Mouse (Mus musculus): ENCODE measurements at regions not wholly inside any gene's neighbourhood (a gene's known extent, or its start where the extent isn't known, plus 50 kb on each side); places are given as distances from the start of the nearest gene placed in this dataset.

GRCm38 (mm10) chr8:76038526-76038925, 590.0 kb downstream of the Iqcm start:
- no peak for DNase-seq (ENCODE audit: extremely low read depth, low read depth)

GRCm38 (mm10) chr8:76052003-76052402, 603.5 kb downstream of the Iqcm start:
- no peak for DNase-seq (ENCODE audit: extremely low read depth, low read depth)

- peak; percentile 6 for DNase-seq (ENCODE audit: extremely low read depth, low read depth)
These were observed 619.2 kb downstream of the Iqcm start for GRCm38 (mm10) chr8:76067721-76068120.

- no peak for DNase-seq (ENCODE audit: extremely low read depth, low read depth)
These were observed 624.3 kb downstream of the Iqcm start for GRCm38 (mm10) chr8:76072671-76073351.

GRCm38 (mm10) chr8:76120587-76121145, 672.2 kb downstream of the Iqcm start:
- no peak for DNase-seq (ENCODE audit: extremely low read depth, low read depth)

GRCm38 (mm10) chr8:76127486-76127885, 679.0 kb downstream of the Iqcm start:
- no peak for DNase-seq (ENCODE audit: extremely low read depth, low read depth)

GRCm38 (mm10) chr8:76137219-76137618, 688.7 kb downstream of the Iqcm start:
- no peak for DNase-seq (ENCODE audit: extremely low read depth, low read depth)

- no peak for DNase-seq (ENCODE audit: extremely low read depth, low read depth)
These were observed 700.2 kb downstream of the Iqcm start for GRCm38 (mm10) chr8:76148681-76149080.

GRCm38 (mm10) chr8:76182520-76182919, 716.7 kb upstream of the Nr3c2 start:
- no peak for DNase-seq (ENCODE audit: extremely low read depth, low read depth)

GRCm38 (mm10) chr8:76183836-76184235, 715.4 kb upstream of the Nr3c2 start:
- DNase-seq (ENCODE audit: extremely low read depth, low read depth) = no peak

GRCm38 (mm10) chr8:76187293-76187692, 711.9 kb upstream of the Nr3c2 start:
- DNase-seq (ENCODE audit: extremely low read depth, low read depth) = no peak

GRCm38 (mm10) chr8:76211891-76212290, 687.4 kb upstream of the Nr3c2 start:
- no peak for DNase-seq (ENCODE audit: extremely low read depth, low read depth)

- no peak for DNase-seq (ENCODE audit: extremely low read depth, low read depth)
These were observed 681.2 kb upstream of the Nr3c2 start for GRCm38 (mm10) chr8:76217819-76218580.

- no peak for DNase-seq (ENCODE audit: extremely low read depth, low read depth)
These were observed 668.4 kb upstream of the Nr3c2 start for GRCm38 (mm10) chr8:76230847-76231246.

- no peak for DNase-seq (ENCODE audit: extremely low read depth, low read depth)
These were observed 650.0 kb upstream of the Nr3c2 start for GRCm38 (mm10) chr8:76249194-76249593.

GRCm38 (mm10) chr8:76252161-76253010, 646.9 kb upstream of the Nr3c2 start:
- DNase-seq (ENCODE audit: extremely low read depth, low read depth) = no peak
